Mouse (Mus musculus) CD8-positive naive resting alpha-beta T cell, adult 2 months (primary cell): ENCODE data around the gene Madcam1.

Experiments used
- DNase-seq, 2 experiments: peaks; one replicate each; pipeline ENCODE4 v3.0.0; 2022; ENCODE audit warnings: low read depth in 2 of 2, low spot score in 2 of 2

The Madcam1 gene

GRCm38 (mm10) chr10:79666493-79666892, 2.1 kb downstream of the Madcam1 start:
- no peak for DNase-seq

GRCm38 (mm10) chr10:79668076-79668475, 3.7 kb downstream of the Madcam1 start:
- no peak for DNase-seq

GRCm38 (mm10) chr10:79668771-79669575, 4.6 kb downstream of the Madcam1 start, which contains the start of gene Tpgs1:
Gene Tpgs1 (plus strand): TSS chr10:79669369.
- peak; percentile 77 to 89 for DNase-seq

GRCm38 (mm10) chr10:79669576-79670057, 5.3 kb downstream of the Madcam1 start:
- DNase-seq, result peak; percentile 43 to 51

GRCm38 (mm10) chr10:79670071-79670888, 5.9 kb downstream of the Madcam1 start:
- DNase-seq, result no peak

GRCm38 (mm10) chr10:79671396-79672087, 7.2 kb downstream of the Madcam1 start:
- DNase-seq, result no peak

GRCm38 (mm10) chr10:79672088-79672455, 7.7 kb downstream of the Madcam1 start:
- DNase-seq, result no peak

GRCm38 (mm10) chr10:79673054-79673453, 8.7 kb downstream of the Madcam1 start:
- no peak for DNase-seq

- no peak for DNase-seq
These were observed 11.1 kb downstream of the Madcam1 start for GRCm38 (mm10) chr10:79675346-79676035.

- no peak for DNase-seq
These were observed 16.5 kb downstream of the Madcam1 start for GRCm38 (mm10) chr10:79680606-79681495.

- peak; percentile 98 to 99 for DNase-seq
These were observed 17.4 kb downstream of the Madcam1 start, which contains the start of gene Cdc34 for GRCm38 (mm10) chr10:79681591-79682245. Gene Cdc34 (plus strand): TSS chr10:79682195.

- DNase-seq, result peak in 1 of 2 experiments; percentile 21
These were observed 18.2 kb downstream of the Madcam1 start for GRCm38 (mm10) chr10:79682551-79682915.

GRCm38 (mm10) chr10:79682916-79683582, 18.7 kb downstream of the Madcam1 start:
- peak in 1 of 2 experiments; percentile 40 for DNase-seq

GRCm38 (mm10) chr10:79683726-79684640, 19.6 kb downstream of the Madcam1 start:
- no peak for DNase-seq

- DNase-seq, result no peak
These were observed 20.6 kb downstream of the Madcam1 start for GRCm38 (mm10) chr10:79684770-79685600.

GRCm38 (mm10) chr10:79686219-79686618, 21.9 kb downstream of the Madcam1 start:
- DNase-seq, result no peak

- no peak for DNase-seq
These were observed 22.3 kb downstream of the Madcam1 start for GRCm38 (mm10) chr10:79686691-79687090.
